Mouse (Mus musculus): ENCODE measurements around the gene Rassf4. TPM values are rescaled to one million over a fixed set of nuclear protein-coding genes. Genes with fewer than 3 reads are reported as not detected.
A peak's percentile ranks its signal among the peaks of the same experiment; 100 is the strongest.
"Not testable (repeated sequence)": the region's sequence is repeated elsewhere in the genome, so short reads cannot be mapped to it uniquely, and the experiment has no call there.

The Rassf4 gene
- total RNA-seq, 4 experiments from 2014 or later, result 4.7 to 7.3 (median 5.0) TPM

DNA sequence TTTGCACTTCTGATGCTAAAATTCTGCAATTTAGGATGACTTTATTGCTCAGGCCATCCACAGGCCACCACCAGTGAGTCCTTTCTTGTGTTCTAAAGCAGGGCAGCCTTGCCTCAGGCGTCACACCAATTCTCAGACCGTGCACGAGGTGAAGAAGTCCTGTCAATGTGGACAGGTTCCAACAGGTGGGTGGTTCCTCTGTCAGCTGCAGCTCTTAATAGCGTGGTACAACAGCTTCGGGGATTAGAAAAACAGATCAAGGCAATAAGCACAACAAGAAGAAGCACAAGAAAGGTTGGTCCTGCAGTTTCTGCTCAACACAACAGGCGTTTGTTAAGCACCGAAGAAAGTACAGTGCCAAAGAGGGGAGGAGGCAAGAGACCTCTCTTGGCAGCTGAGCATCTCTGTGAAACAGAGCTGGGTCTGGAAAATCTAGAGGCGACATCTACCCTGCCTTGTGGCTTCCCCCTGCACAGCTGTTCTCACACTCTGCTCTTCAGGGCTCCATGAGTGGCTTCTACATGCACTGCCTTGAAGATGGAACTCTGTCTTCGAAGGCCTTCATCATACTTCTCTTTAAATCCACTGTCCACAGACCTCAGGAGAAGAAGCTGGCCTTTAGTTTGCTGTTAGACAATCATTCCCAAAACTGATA lies 37.0 kb downstream of the Rassf4 start:
- no peak for DNase-seq (ENCODE audit: low spot score in 2 of 2)

DNA sequence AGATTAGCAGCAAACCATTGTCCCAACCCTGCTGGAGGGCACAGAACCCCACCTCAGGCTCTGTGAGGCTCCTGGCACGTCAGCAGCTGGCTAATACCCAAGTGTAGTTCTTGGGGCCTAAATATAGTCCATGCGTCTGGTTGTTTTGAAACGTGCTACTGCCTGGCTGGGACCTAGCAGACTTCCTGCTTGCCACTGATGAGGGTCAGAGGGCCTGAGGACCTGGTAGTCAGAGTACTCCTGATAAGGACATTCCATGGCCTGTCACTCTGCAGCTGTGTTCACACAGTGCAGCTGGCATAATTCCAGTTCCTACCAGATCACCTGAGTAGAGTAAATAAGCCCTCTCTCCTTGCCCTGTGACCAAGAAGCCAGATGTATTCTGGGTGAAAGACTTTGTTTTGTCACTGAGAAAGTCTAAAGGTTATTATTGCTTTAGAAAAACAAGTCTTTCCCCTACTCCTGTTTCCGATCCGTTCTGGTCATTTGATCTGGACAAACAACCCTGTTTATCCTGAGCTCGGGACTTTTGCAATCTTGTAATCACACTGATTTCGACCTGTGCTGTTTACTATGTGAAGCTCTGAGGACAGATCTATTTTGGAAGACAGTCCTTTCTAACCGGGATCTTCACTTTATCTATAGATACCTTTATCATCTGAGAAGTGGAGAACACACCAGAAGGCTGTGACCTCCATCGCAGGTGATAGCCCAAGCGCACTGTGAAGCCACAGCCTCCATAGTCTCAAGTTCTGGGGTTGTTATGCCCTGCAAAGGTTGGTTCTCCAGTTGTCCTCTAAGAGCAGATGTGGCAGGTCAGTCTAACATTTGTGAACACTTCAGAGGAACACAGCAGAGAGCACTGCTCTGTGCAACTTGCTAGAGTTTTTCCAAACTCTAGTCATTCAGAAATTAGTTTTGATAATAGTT lies 38.2 kb downstream of the Rassf4 start:
- no peak for DNase-seq (ENCODE audit: low spot score in 2 of 2)

DNA sequence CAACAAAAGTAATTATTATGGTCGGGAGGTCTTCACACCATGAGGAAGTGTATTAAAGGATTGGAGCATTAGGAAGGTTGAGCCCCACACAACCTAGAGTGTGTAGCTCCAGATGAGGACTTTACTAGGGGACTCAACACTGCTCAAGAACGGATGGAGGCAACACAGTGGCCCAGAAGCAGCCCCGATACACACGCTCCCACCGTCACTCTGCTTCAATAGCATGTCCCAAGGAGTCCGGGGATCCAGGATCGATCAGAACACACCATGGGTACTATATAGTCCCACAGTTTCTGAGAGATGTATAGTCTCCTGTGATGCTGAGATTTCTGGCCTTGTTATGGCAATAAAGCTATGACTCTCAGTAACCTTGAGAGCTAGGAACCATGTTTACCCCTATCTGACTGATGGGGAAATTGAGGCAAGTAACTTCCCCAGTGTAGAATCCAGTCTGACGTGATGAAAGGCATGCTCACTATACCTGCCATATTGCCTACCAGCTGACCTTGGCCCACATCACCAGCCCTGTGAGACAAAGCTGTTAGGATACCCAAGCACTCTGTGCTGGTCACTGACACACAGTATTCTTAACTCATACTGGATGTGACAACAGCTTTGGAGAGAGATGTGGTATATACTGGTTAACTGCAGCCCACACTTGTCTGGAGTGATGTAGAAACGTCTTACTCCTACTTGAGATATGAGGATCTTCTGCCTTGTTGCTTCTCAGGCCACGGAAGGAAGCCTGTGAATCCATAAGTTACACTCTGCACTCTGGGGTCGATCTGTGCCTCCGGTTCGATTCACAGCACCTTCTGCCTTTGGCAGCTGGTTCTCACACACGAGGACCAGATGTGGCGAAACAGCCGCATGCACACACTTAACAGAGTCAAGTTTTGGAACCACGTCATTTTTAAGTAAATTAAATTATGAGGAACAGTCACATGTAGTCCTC lies 39.7 kb downstream of the Rassf4 start:
- DNase-seq (ENCODE audit: low spot score in 2 of 2), result no peak

DNA sequence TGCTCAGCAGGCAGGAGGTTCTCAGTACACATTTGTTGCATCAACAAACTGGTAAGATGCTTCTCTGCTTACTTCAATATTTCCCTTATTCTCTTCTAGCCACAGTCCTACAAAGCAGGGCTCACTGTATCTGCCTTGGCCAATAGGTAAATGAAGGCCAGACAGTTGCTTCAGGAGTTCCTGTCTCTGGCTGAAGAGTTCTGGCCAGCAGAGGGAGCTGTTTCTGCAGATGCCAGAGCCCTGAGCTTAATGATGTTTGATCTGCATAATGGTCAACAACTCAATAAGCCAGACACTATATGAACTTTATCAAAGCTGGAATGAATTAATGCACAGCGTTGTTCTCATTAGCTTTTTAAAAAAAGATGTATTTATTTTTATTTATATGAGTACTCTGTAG lies 41.6 kb downstream of the Rassf4 start:
- DNase-seq (ENCODE audit: low spot score in 2 of 2), result peak; percentile 22 to 70

DNA sequence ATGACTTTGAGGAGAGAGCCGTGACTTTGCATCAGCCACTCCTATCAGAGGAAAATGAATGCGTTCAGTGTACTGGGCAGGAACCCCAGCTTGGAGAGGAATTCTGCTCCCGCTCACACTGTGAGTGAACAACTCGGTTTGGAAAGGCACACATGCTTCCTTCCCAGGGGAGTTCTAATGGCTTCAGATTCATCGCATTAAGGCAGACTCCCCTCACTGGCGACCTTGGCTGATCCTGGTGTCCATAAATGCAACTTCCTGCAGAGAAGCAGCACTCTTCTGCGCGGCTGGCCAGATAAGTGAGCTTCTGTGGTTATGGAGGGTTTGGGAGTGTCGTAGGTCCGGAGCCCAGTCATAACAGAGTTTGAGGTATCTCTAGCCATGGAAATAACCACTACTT lies 44.0 kb downstream of the Rassf4 start:
- DNase-seq (ENCODE audit: low spot score in 2 of 2), result no peak

DNA sequence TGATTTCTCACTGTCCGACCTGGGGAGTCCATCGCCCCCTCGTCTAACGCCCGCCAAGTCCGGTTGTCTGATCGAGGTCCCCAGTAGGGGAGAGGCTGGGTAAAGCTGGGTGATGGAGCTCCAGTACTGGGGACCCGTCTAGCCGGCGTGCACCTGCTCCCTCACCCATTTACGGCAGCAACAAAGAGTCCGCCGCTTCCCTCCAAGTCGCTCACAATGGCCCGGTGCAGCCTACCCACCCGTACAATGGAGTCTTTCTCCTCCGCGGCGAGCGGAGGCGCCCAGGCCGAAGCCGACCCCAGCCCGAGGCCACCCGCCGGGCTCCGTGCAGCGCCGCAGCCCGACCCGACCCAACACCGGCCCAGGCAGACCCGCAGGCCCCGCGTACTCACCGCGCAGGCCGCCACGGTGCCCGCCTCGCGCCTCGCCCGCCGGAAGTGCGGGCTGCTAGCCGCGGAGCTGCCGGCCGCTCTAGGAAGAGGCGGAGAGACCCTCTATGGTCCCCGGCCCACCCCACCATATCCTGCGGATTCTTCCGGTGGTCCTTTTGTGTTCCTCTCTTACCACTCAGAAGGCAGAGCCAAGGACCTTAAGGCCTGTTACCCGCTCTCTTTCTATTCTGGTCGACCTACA lies 45.1 kb downstream of the Rassf4 start, which contains the start of gene Zfp422:
Gene Zfp422, minus strand, starts transcription at position 461 of the 633 bp plus-strand sequence.
- peak; percentile 21 to 51 for DNase-seq (ENCODE audit: low spot score in 2 of 2)

DNA sequence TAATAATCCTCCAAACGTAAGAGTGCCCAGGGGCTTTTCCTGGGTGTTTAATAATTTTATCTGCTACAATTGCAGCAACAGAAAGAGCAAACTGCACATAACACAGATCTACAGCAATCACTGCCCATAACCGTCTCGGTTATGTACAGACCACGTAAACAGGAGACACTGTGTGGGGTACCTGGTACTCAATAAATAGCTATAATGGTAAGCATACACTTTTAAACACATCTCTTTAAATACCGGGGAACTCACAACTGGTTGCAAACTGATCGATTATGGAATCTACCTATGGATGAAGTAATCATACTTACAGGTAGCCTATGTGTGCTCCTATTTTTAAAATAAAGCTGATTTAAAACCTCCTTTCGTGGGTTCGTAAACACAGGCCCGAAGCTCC lies 45.7 kb downstream of the Rassf4 start:
- DNase-seq (ENCODE audit: low spot score in 2 of 2), result no peak

DNA sequence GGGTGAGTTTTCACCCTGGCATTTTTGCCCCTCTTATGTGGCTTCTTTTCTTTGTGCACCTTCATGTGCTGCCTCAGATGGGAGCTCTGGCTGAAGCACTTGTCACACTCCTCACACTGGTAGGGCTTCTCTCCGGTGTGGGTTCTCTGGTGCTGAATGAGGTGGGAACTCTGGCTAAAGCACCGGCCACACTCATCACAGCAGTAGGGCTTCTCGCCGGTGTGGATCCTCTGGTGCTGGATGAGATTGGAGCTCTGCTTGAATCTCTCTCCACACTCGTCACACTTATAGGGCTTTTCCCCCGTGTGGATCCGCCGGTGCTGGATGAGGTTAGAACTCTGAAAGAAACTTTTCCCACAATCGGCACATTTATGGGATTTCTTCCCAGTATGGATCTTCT lies 47.3 kb downstream of the Rassf4 start:
- DNase-seq (ENCODE audit: low spot score in 2 of 2), result not testable (repeated sequence)

DNA sequence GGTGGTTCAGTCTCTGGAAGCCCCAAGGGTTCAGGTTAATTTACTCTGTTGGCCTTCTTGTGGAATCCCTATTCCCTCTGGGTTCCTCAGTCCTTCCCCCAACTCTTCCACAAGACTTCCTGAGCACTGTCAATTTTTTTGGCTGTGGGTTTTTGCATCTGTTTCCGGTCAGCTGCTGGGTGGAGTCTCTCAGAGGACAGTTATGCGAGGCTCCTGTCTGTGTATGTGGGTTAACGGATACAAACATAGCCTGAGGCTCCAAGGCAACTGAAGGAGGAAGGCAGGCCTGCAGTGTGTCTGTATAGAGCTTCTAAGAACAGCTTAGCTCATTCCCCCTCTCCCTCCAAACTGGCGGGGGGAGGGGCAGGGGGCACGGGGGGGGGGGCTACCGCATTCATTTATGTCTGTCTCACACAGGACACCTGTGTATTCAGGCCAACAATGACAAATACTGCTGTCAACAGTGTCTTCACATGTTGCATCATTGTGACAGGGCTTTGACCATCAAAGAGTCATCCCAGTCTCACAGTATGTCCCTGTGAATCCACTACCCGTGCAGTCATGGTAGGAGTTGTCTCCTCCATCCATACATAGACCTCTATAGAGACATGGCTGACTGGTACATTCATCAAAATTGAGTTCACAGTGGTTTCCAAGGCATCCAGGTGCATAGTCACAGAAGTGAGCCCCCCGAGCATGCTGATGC lies 52.3 kb downstream of the Rassf4 start:
- DNase-seq (ENCODE audit: low spot score in 2 of 2), result no peak

DNA sequence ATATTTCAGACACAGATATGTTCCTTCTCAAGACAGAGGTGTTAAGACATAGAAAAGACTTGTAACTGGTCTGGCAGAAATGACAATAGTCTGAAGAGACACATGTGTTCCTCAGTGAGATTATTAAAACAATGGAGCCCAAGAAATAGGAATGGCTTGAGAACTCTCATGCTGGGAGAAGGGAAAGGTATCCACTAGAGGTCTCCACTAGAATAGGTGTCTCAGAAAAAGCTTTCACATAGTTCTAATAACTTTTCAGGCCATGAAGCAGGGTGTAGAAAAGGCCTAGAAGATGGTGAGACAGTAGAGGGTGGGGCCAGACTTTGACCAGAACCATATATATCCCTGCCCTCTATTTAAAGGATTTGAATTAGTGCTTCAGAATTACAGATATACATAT lies 55.7 kb downstream of the Rassf4 start:
- no peak for DNase-seq (ENCODE audit: low spot score in 2 of 2)

DNA sequence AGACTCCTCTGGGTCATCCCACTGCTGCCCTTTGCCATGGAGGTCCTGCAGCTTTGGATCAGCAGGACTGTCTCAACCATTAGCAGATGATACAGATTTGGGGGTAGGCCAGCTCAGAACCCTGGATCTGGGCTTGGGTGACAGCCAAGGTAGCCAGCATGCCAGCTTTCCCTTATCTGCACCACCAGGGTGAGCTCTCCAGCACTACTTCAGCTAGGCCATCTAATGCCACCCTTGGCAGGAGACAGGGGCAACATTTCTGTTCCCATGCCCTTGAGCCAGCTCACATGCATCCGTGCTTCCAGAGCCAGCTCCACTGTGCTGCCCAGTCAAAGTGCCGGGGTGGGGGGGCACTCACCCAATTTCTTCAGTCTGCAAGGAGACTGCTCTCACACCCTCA lies 58.0 kb downstream of the Rassf4 start:
- DNase-seq (ENCODE audit: low spot score in 2 of 2), result no peak

DNA sequence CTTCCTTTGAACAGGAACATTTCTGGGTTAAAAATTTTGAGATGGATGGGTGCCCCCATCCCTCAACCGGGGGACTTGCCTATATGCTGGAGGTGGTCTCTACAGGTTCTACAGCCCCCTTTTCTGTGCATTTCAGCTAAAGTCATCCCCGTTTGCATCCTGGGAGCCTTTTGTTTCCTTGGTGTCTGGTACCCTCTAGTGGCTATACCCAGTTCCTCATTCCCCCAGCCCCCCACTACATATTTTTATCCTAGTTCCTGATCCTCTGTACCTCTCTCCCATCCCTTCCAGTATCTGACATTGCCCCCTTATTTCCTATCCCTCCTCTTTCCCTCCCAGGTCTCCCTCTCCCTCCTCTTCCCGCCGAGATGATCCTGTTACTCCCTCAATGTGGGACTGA lies 66.5 kb downstream of the Rassf4 start:
- DNase-seq (ENCODE audit: low spot score in 2 of 2), result no peak

DNA sequence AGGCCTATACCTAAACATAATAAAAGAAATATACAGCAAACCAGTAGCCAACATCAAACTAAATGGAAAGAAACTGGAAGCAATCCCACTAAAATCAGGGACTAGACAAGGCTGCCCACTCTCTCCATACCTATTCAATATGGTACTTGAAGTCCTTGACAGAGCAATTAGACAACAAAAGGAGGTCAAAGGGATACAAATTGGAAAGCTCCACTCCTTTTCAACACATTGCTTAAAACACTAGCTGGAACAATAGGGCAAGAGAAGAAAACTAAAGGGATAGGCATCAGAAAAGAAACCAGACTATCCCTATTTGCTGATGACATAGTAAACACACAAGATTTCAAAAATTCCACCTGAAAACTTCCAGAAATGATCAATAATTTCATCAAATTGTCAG lies 72.8 kb downstream of the Rassf4 start:
- not testable (repeated sequence) for DNase-seq (ENCODE audit: low spot score in 2 of 2)

DNA sequence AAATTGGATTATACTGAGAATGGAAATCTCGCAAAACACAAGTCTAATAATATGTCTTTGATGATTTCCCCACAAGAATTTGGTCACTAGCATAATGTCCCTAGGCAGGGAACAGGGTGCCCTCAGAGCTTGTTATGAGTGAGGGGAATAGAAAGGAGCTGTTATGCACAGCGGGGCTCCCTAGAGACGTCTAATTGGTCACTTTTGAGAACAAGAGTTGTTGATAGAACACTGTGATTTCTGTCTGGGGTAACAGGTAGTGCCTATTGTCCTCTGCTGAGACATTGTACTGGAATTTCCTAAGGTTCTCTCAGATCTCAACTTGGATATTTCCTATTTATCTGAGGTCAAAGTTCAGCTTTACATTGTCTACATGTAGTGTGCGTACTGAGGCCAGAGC lies 89.7 kb downstream of the Rassf4 start, which contains the start of gene Olfr215:
Gene Olfr215, minus strand, starts transcription at position 101 of the 400 bp plus-strand sequence.
- DNase-seq (ENCODE audit: low spot score in 2 of 2), result no peak

Small RNAs within 50 kb of the gene (microRNA-seq; reads per million reads assigned to microRNA genes)
- gene Mir7043, result 0 to 0.32 reads per million in 2 experiments

Other genes with a start within 250 kb of the Rassf4 start
- gene Alox5, start 212.8 kb downstream of the Rassf4 start, total RNA-seq (2022), result 1 to 10 TPM; 1.4 to 5.7 (median 3.8) TPM
- not detected for gene Olfr211, start 184.9 kb downstream of the Rassf4 start, total RNA-seq (2022)
- under 1 TPM in 1 of 4 experiments, not detected in 3; 0.12 TPM for gene Olfr212, start 167.4 kb downstream of the Rassf4 start, total RNA-seq (2022)
- gene Olfr213, start 135.5 kb downstream of the Rassf4 start, total RNA-seq (2022), result not detected
- 1 to 10 TPM; 1.7 to 3.0 (median 2.6) TPM for gene Gm5580, start 122.8 kb downstream of the Rassf4 start, total RNA-seq (2022)
- gene Olfr214, start 119.7 kb downstream of the Rassf4 start, total RNA-seq (2022), result not detected
- gene Olfr215, start 89.8 kb downstream of the Rassf4 start, total RNA-seq (2022), result not detected
- 10 to 100 TPM; 19.8 to 22.8 (median 20.4) TPM for gene Zfp422, start 45.0 kb downstream of the Rassf4 start, total RNA-seq (2022)
- gene Depp1, start 23.3 kb downstream of the Rassf4 start, total RNA-seq (2022), result 1 to 10 TPM in 3 of 4 experiments, under 1 TPM in 1; 0.94 to 2.9 (median 1.9) TPM
- under 1 TPM; 0.53 to 0.82 (median 0.66) TPM for gene Tmem72, start 43.0 kb upstream of the Rassf4 start, total RNA-seq (2022)

All from layer of hippocampus, adult 8-10 months (tissue).